Mouse (Mus musculus) CH12.LX (cell line): ENCODE data around the gene Aimp1. TPM values are rescaled to one million over a fixed set of nuclear protein-coding genes. Genes with fewer than 3 reads are reported as not detected.
A peak's percentile ranks its signal among the peaks of the same experiment; 100 is the strongest.

Experiments
- DNase-seq: peaks from one replicate; pipeline ENCODE4 v3.0.0-alpha.2; 2013; ENCODE audit errors: extremely low read depth
- H3K27ac ChIP-seq: 2 replicates; pipeline ENCODE4 v1.5.1; 2012; ENCODE audit warnings: low read depth, mild to moderate bottlenecking, control low read depth, moderate library complexity; ENCODE audit not compliant: insufficient read depth
- H3K27me3 ChIP-seq: replicated peaks from 2 replicates; pipeline ENCODE3; 2012; ENCODE audit warnings: inconsistent platforms
- H3K36me3 ChIP-seq, 2 experiments: replicated peaks in 1 of 2; 2 replicates each; pipeline versions ENCODE3 to v1.6.1; 2012; ENCODE audit warnings: inconsistent platforms in 1 of 2, low read length in 1 of 2, mild to moderate bottlenecking in 1 of 2, mixed read lengths in 1 of 2, moderate library complexity in 1 of 2; ENCODE audit not compliant: control insufficient read depth in 1 of 2, insufficient read depth in 1 of 2
- H3K4me1 ChIP-seq, 2 experiments: 2 replicates each; pipeline ENCODE4 v1.6.1; 2012; ENCODE audit warnings: inconsistent platforms in 1 of 2, moderate library complexity in 1 of 2; ENCODE audit not compliant: insufficient read depth in 2 of 2, control insufficient read depth in 1 of 2
- H3K4me2 ChIP-seq: 2 replicates; pipeline ENCODE4 v1.6.1; 2012; ENCODE audit warnings: low read depth, mild to moderate bottlenecking, control low read depth; ENCODE audit not compliant: poor library complexity, insufficient read depth, severe bottlenecking
- H3K4me3 ChIP-seq, 3 experiments: fragments of 150-350 bp in 1 of 3; sonication (generic) in 1 of 3; replicated peaks in 1 of 3; 2 replicates each; pipeline versions ENCODE3 to v1.5.1; 2011 to 2012; ENCODE audit warnings: low read depth in 2 of 3, low read length in 2 of 3, mild to moderate bottlenecking in 2 of 3, moderate library complexity in 2 of 3, control low read depth in 1 of 3, improper control_type of control experiment in 1 of 3, inconsistent platforms in 1 of 3, mixed read lengths in 1 of 3; ENCODE audit not compliant: poor library complexity in 1 of 3
- H3K79me2 ChIP-seq: replicated peaks from 2 replicates; pipeline ENCODE4 v1.6.1; 2012; ENCODE audit warnings: mild to moderate bottlenecking, moderate library complexity; ENCODE audit not compliant: control insufficient read depth, poor library complexity, insufficient read depth, severe bottlenecking; ENCODE audit errors: extremely low read depth
- H3K9ac ChIP-seq: 2 replicates; pipeline ENCODE4 v1.6.1; 2012; ENCODE audit warnings: low read depth, mild to moderate bottlenecking, control low read depth, moderate library complexity; ENCODE audit not compliant: insufficient read depth
- H3K9me3 ChIP-seq: replicated peaks from 2 replicates; pipeline ENCODE3; 2012; ENCODE audit warnings: low read length, inconsistent platforms, mixed read lengths
- BHLHE40 ChIP-seq: IDR thresholded peaks from 2 replicates; pipeline ENCODE4 v1.6.1; 2011; ENCODE audit warnings: mild to moderate bottlenecking, low read depth, low read length, improper control_type of control experiment
- CHD1 ChIP-seq: IDR thresholded peaks from 2 replicates; pipeline ENCODE4 v1.6.1; 2012; ENCODE audit warnings: low read depth, low read length, improper control_type of control experiment, inconsistent platforms
- CHD2 ChIP-seq: IDR thresholded peaks from 2 replicates; pipeline ENCODE4 v1.6.1; 2011; ENCODE audit warnings: low read length, improper control_type of control experiment
- CTCF ChIP-seq, 2 experiments: IDR thresholded peaks in 1 of 2; conservative IDR thresholded peaks in 1 of 2; 2 replicates each; pipeline ENCODE4 v1.5.1; 2011 to 2012; ENCODE audit warnings: low read depth in 2 of 2, low read length in 2 of 2, improper control_type of control experiment in 1 of 2, inconsistent platforms in 1 of 2, mild to moderate bottlenecking in 1 of 2, moderate library complexity in 1 of 2
- E2F4 ChIP-seq: IDR thresholded peaks from 2 replicates; pipeline ENCODE4 v1.6.1; 2011; ENCODE audit warnings: low read depth, low read length, improper control_type of control experiment; ENCODE audit not compliant: insufficient replicate concordance
- ELF1 ChIP-seq: IDR thresholded peaks from 2 replicates; pipeline ENCODE4 v1.6.1; 2014; ENCODE audit warnings: low read depth, mild to moderate bottlenecking, inconsistent platforms, low read length, improper control_type of control experiment
- EP300 ChIP-seq: IDR thresholded peaks from 2 replicates; pipeline ENCODE4 v1.6.1; 2011; ENCODE audit warnings: low read length, improper control_type of control experiment
- ETS1 ChIP-seq: conservative IDR thresholded peaks from 2 replicates; pipeline ENCODE4 v1.6.1; 2012; ENCODE audit warnings: low read depth, mild to moderate bottlenecking, inconsistent platforms, low read length, improper control_type of control experiment, moderate library complexity
- GABPA ChIP-seq: IDR thresholded peaks from 2 replicates; pipeline ENCODE4 v1.6.1; 2012; ENCODE audit warnings: low read depth, low read length, improper control_type of control experiment, inconsistent platforms; ENCODE audit not compliant: insufficient replicate concordance
- HCFC1 ChIP-seq: IDR thresholded peaks from 2 replicates; pipeline ENCODE4 v1.6.1; 2012; ENCODE audit warnings: low read depth, mild to moderate bottlenecking, inconsistent platforms, low read length, improper control_type of control experiment
- IRF4 ChIP-seq: IDR thresholded peaks from 2 replicates; pipeline ENCODE4 v1.6.1; 2014; ENCODE audit warnings: low read depth, mild to moderate bottlenecking, inconsistent platforms, low read length, improper control_type of control experiment
- JUN ChIP-seq: IDR thresholded peaks from 2 replicates; pipeline ENCODE4 v1.6.1; 2011; ENCODE audit warnings: low read depth, mild to moderate bottlenecking, low read length, improper control_type of control experiment, moderate library complexity; ENCODE audit not compliant: insufficient read depth
- JUND ChIP-seq: conservative IDR thresholded peaks from 2 replicates; pipeline ENCODE4 v1.6.1; 2011; ENCODE audit warnings: low read depth, low read length, improper control_type of control experiment
- KAT2A ChIP-seq: IDR thresholded peaks from 2 replicates; pipeline ENCODE4 v1.6.1; 2012; ENCODE audit warnings: low read length, improper control_type of control experiment, inconsistent platforms; ENCODE audit not compliant: insufficient replicate concordance
- MAFK ChIP-seq: IDR thresholded peaks from 2 replicates; pipeline ENCODE4 v1.6.1; 2011; ENCODE audit warnings: low read length, improper control_type of control experiment; ENCODE audit not compliant: insufficient replicate concordance
- MAX ChIP-seq: IDR thresholded peaks from 2 replicates; pipeline ENCODE4 v1.6.1; 2011; ENCODE audit warnings: low read length, improper control_type of control experiment
- MAZ ChIP-seq: IDR thresholded peaks from 2 replicates; pipeline ENCODE4 v1.6.1; 2012; ENCODE audit warnings: low read depth, mild to moderate bottlenecking, inconsistent platforms, low read length, improper control_type of control experiment, moderate library complexity
- MEF2A ChIP-seq: IDR thresholded peaks from 2 replicates; pipeline ENCODE4 v1.6.1; 2014; ENCODE audit warnings: low read depth, mild to moderate bottlenecking, inconsistent platforms, low read length, improper control_type of control experiment, borderline replicate concordance
- MXI1 ChIP-seq: IDR thresholded peaks from 2 replicates; pipeline ENCODE4 v1.6.1; 2011; ENCODE audit warnings: mild to moderate bottlenecking, low read depth, low read length, improper control_type of control experiment
- MYC ChIP-seq: IDR thresholded peaks from 2 replicates; pipeline ENCODE4 v1.6.1; 2011; ENCODE audit warnings: low read depth, mild to moderate bottlenecking, improper control_type of control experiment, low read length
- NELFE ChIP-seq: IDR thresholded peaks from 2 replicates; pipeline ENCODE4 v1.6.1; 2011; ENCODE audit warnings: low read depth, low read length, improper control_type of control experiment
- NRF1 ChIP-seq: IDR thresholded peaks from 2 replicates; pipeline ENCODE4 v1.6.1; 2014; ENCODE audit warnings: low read depth, mild to moderate bottlenecking, inconsistent platforms, low read length, improper control_type of control experiment, moderate library complexity
- PAX5 ChIP-seq: IDR thresholded peaks from 2 replicates; pipeline ENCODE4 v1.6.1; 2012; ENCODE audit warnings: low read length, inconsistent platforms, mixed read lengths
- POLR2A ChIP-seq: IDR thresholded peaks from 2 replicates; pipeline ENCODE4 v1.6.1; 2011; ENCODE audit warnings: low read depth, mild to moderate bottlenecking, improper control_type of control experiment, low read length
- POLR2AphosphoS2 ChIP-seq: IDR thresholded peaks from 2 replicates; pipeline ENCODE4 v1.6.1; 2011; ENCODE audit warnings: low read depth, low read length, improper control_type of control experiment
- RAD21 ChIP-seq: IDR thresholded peaks from 2 replicates; pipeline ENCODE4 v1.6.1; 2011; ENCODE audit warnings: low read depth, mild to moderate bottlenecking, low read length, improper control_type of control experiment, moderate library complexity
- RCOR1 ChIP-seq: conservative IDR thresholded peaks from 2 replicates; pipeline ENCODE4 v1.6.1; 2012; ENCODE audit warnings: low read depth, mild to moderate bottlenecking, inconsistent platforms, low read length, improper control_type of control experiment
- SIN3A ChIP-seq: IDR thresholded peaks from 2 replicates; pipeline ENCODE4 v1.6.1; 2012; ENCODE audit warnings: low read length, improper control_type of control experiment, inconsistent platforms
- SMC3 ChIP-seq: IDR thresholded peaks from 2 replicates; pipeline ENCODE4 v1.6.1; 2011; ENCODE audit warnings: low read depth, low read length, improper control_type of control experiment
- TBP ChIP-seq: conservative IDR thresholded peaks from 2 replicates; pipeline ENCODE4 v1.6.1; 2011; ENCODE audit warnings: low read depth, low read length, improper control_type of control experiment
- TCF12 ChIP-seq: IDR thresholded peaks from 2 replicates; pipeline ENCODE4 v1.6.1; 2014; ENCODE audit warnings: low read depth, mild to moderate bottlenecking, inconsistent platforms, low read length, improper control_type of control experiment
- UBTF ChIP-seq: IDR thresholded peaks from 2 replicates; pipeline ENCODE4 v1.6.1; 2012; ENCODE audit warnings: low read depth, mild to moderate bottlenecking, inconsistent platforms, low read length, improper control_type of control experiment, moderate library complexity
- USF1 ChIP-seq: IDR thresholded peaks from 2 replicates; pipeline ENCODE4 v1.6.1; 2014; ENCODE audit warnings: low read depth, mild to moderate bottlenecking, inconsistent platforms, low read length, improper control_type of control experiment
- USF2 ChIP-seq: conservative IDR thresholded peaks from 2 replicates; pipeline ENCODE4 v1.6.1; 2011; ENCODE audit warnings: low read depth, low read length, improper control_type of control experiment
- ZC3H11A ChIP-seq: IDR thresholded peaks from 2 replicates; pipeline ENCODE4 v1.6.1; 2012; ENCODE audit warnings: low read depth, mild to moderate bottlenecking, inconsistent platforms, low read length, improper control_type of control experiment
- ZKSCAN1 ChIP-seq: IDR thresholded peaks from 2 replicates; pipeline ENCODE4 v1.6.1; 2012; ENCODE audit warnings: low read depth, inconsistent platforms, low read length, improper control_type of control experiment, borderline replicate concordance
- ZMIZ1 ChIP-seq: IDR thresholded peaks from 2 replicates; pipeline ENCODE4 v1.6.1; 2012; ENCODE audit warnings: low read depth, mild to moderate bottlenecking, inconsistent platforms, low read length, improper control_type of control experiment
- ZNF384 ChIP-seq: IDR thresholded peaks from 2 replicates; pipeline ENCODE4 v1.6.1; 2012; ENCODE audit warnings: low read depth, low read length, improper control_type of control experiment, inconsistent platforms
- dilution Hi-C: fragments of 300-500 bp; cut with MboI; formaldehyde crosslinking; loops from 2 replicates; pipeline ENCODE4 v1.14.3; 2020; ENCODE audit warnings: low sequenced_read_pairs; ENCODE audit not compliant: extremely low pct_unique_long_range_greater_than_20kb, extremely low pct_ligation_motif_present
- in situ Hi-C: fragments of 300-500 bp; cut with MboI; formaldehyde crosslinking; loops from 3 replicates; pipeline ENCODE4 v1.14.3; 2019; ENCODE audit warnings: low sequenced_read_pairs, low pct_ligation_motif_present, low pct_unique_long_range_greater_than_20kb, mixed read lengths
- polyA plus RNA-seq: library from polyadenylated mRNA; unstranded; fragments of >175 nt; gene quantifications from 2 replicates; pipeline ENCODE4 v1.2.1, GENCODE M21; 2012; ENCODE audit warnings: low read depth; ENCODE audit not compliant: insufficient read length
- total RNA-seq, 2 experiments: library from RNA; depleted of rRNA; stranded (reverse); fragments of 300-350 nt in 1 of 2; fragments of >200 nt in 1 of 2; gene quantifications; 2 replicates each; pipeline ENCODE4 v1.2.3; 2012 to 2014

The Aimp1 gene
- total and polyA plus RNA-seq, 3 experiments = 298 to 390 (median 305) TPM

- peaks cover 14 to 30% of the 10 kb centered on the region in 2 experiments for H3K36me3 ChIP-seq
Observed at GRCm38 (mm10) chr3:132683447-132684230, 531 bp downstream of the Aimp1 start, which contains the start of gene Tbck. TSS of gene Tbck (plus strand) at chr3:132684144.

GRCm38 (mm10) chr3:132677494-132677893 lies 6.7 kb downstream of the Aimp1 start:
- Histone ChIP-seq H3K36me3 (peaks cover 28 to 66% of the 10 kb centered on the region in 2 experiments), H3K4me3 (no peak overlapping the region), H3K27me3 (no peaks in the 10 kb centered on the region), H3K79me2 (peaks cover 20% of the 10 kb centered on the region), H3K9ac (no peak overlapping the region), H3K4me1 (peaks cover 0 to 14% of the 10 kb centered on the region in 2 experiments; a peak in 2 of 4 replicates), H3K9me3 (no peaks in the 10 kb centered on the region), H3K4me2 (no peak overlapping the region), H3K27ac (no peak overlapping the region)
- dilution Hi-C loops = no loop called here
- TF ChIP-seq NRF1 = no peak
- TF ChIP-seq EP300 = no peak
- TF ChIP-seq MAX = no peak
- no peak for TF ChIP-seq E2F4
- TF ChIP-seq JUN = no peak
- no peak for TF ChIP-seq ZMIZ1
- TF ChIP-seq GABPA = no peak
- TF ChIP-seq IRF4 = no peak
- TF ChIP-seq MEF2A = no peak
- TF ChIP-seq SIN3A = no peak
- TF ChIP-seq HCFC1 = no peak
- no peak for TF ChIP-seq RAD21
- no peak for TF ChIP-seq ETS1
- TF ChIP-seq CTCF (conservative IDR thresholded peaks at IDR 0.05 in 1 of 2, IDR thresholded peaks at IDR 0.05 in 1 of 2; ENCODE audit: low read depth in 2 of 2, low read length in 2 of 2) = no peak
- no peak for DNase-seq
- in situ Hi-C loops = loop anchor here (25.0 kb wide), 1 partner anchor 465 kb away; no protein-coding TSS in a partner anchor

More at GRCm38 (mm10) chr3:132683447-132684230, 531 bp downstream of the Aimp1 start, which contains the start of gene Tbck:
- Histone ChIP-seq H3K4me1 (peaks cover 5 to 33% of the 10 kb centered on the region in 2 experiments), H3K9ac (peak within 1 kb of the TSS; percentile 91), H3K9me3 (no peaks in the 10 kb centered on the region), H3K79me2 (peaks cover 40% of the 10 kb centered on the region), H3K4me3 (peak within 1 kb of the TSS; percentile 56 to 88 (median 83)), H3K27me3 (no peaks in the 10 kb centered on the region), H3K4me2 (peak within 1 kb of the TSS; percentile 100), H3K27ac (peak within 1 kb of the TSS; percentile 45)
- DNase-seq = peak; percentile 98
- TF ChIP-seq NELFE (peak; percentile 93), USF1 (no peak), JUN (no peak), GABPA (peak; percentile 76; the same call in 1 of the 2 replicates), HCFC1 (peak; percentile 98), PAX5 (no peak), BHLHE40 (peak; percentile 9), USF2 (no peak), MAZ (peak; percentile 99), ETS1 (no peak), RAD21 (no peak; the same call in 1 of the 2 replicates), IRF4 (peak; percentile 87), RCOR1 (no peak; the same call in 1 of the 2 replicates), EP300 (no peak), CHD2 (peak; percentile 97), MXI1 (peak; percentile 80), TCF12 (peak; percentile 62), CTCF (conservative IDR thresholded peaks at IDR 0.05 in 1 of 2, IDR thresholded peaks at IDR 0.05 in 1 of 2; ENCODE audit: low read depth in 2 of 2, low read length in 2 of 2) (peak in 1 of 2 experiments; percentile 31; a peak in 2 of 4 replicates), MEF2A (peak; percentile 70), JUND (no peak; the same call in 1 of the 2 replicates), NRF1 (peak; percentile 63), TBP (peak; percentile 84; the same call in 1 of the 2 replicates), SIN3A (peak; percentile 97), ZC3H11A (no peak), SMC3 (no peak), ZNF384 (no peak), CHD1 (no peak; the same call in 1 of the 2 replicates), MAFK (no peak), ZKSCAN1 (no peak; the same call in 1 of the 2 replicates), ELF1 (peak; percentile 92), KAT2A (peak; percentile 98), UBTF (peak; percentile 62; the same call in 1 of the 2 replicates), ZMIZ1 (no peak; the same call in 1 of the 2 replicates), MAX (peak; percentile 100), POLR2A (peak; percentile 89), MYC (peak; percentile 89), E2F4 (no peak), POLR2AphosphoS2 (peak; percentile 69; the same call in 1 of the 2 replicates)
- dilution Hi-C loops = no loop called here
- in situ Hi-C loops = loop anchor here (25.0 kb wide), 1 partner anchor 471 kb away; no protein-coding TSS in a partner anchor
